Mouse (Mus musculus) embryo, embryonic 9.5 days (tissue): ENCODE data around the gene Fam53b.
"Not testable (repeated sequence)": the region's sequence is repeated elsewhere in the genome, so short reads cannot be mapped to it uniquely, and the experiment has no call there.

Experiments
- DNase-seq: peaks from one replicate; pipeline ENCODE4 v3.0.0-alpha.2; 2017; ENCODE audit errors: extremely low spot score

The Fam53b gene

DNA sequence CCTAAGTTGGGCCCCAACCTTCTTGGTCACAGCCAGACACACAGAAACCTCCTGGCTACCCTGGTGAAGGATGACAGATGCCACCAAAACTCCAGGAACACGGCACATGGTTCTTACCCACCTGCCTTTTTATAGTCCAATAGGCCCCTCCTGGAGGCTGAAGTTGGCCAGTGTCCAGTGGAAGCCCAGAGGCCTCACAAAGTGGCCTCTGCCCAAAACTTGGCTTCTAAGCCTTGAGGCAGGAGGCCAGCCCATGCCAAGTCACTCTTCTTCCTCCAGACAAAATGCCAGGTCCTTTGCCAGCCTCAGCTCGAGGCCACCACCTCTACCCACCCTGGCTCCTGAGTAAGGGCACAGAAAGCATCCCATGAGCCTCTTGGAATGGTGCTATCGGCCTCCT is 130.8 kb downstream of the Fam53b start:
- DNase-seq = no peak

DNA sequence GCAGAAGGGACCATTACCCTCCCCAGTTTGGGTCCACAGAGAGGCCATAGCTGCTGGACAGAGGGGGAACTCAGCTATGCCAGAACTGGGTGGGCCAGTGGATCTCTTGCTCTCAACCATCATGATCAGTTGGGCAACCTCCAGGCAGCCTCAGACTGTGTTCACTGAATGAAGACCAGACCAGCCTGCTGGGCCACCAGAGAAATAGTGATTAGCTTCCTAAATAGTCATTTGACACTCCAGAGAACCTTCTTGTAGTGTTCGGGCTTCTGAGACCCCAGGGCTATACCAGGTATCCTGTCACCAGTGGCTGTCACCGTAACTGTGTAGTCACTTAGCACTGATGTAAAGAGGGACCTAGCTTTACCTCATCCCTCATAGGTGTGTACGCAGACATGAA is 131.3 kb downstream of the Fam53b start:
- no peak for DNase-seq

DNA sequence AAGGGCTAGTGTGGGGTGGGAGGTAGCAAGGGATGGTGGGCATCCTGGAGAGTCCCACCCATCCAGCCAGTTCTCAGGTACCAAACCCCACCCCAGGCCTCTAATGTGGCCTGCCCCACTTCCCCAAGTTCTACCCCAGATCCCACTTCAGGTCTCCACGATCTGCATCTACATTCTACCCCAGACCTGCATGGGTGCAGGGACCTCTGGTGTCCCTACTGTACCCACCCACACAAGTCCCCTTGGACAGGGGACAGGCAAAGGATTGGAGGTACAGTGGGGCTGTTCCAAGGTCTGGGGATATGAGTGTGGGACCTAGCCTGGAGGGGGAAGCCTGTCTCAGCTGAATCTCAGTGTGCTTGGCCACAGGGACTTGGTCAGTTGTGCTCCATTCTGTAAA is 131.9 kb downstream of the Fam53b start:
- DNase-seq = no peak

DNA sequence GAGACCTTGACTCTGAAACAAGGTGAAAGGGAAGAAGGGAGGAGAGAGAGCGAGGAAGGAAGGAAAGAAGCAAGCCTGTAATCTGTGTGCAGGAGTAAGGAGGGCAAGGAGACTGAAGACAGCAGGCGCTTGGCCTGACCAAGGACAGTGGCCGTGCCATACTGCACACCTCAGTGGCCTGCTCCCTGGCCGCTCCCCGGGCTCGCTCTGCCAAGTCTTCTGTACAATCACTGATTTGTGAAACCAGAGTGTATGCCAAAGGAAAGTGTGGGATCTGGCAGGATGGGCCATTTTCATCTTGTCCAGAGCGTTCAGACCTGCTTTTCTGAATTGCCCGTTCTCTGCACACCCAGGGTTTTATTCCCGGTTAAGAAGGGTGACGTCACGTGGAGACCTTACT is 132.4 kb downstream of the Fam53b start:
- no peak for DNase-seq

DNA sequence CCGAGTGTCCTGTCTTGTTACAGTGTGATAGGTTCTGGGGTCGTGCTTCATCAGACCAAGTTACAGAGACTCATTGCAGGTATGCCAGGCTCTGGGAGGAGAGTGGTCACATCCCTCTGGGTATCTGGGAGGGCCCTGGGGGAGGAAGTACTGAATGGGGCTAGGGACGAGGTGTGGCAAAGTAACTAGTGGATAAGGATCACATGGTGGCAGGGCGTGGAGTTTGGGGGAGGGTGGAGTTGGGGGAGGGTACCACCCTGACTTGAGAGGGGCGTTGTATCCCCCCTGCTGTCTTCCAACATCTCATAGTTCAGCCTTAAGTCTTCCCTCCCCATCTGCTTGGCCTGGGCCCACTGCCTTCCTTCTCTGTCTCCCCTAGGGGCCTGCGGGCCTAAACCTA is 134.1 kb downstream of the Fam53b start:
- no peak for DNase-seq

DNA sequence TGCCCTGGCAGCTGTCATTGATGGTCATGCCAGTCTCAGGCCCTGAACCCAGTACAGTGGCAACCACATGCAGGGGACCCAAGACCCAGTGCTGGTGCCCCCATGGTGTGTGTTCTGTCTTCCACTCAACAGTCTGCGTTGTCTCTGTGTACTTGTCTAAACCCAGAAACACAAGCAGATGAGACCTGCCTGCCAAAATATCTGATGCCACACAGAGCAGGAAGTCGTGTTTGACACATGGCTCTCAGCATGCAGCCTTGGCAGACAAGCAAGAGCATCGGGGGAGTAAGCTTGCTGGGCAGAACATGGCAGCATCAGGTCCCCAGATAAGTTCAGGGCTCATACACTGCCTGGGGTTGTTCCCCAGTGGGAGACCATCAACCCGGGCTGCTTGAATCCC is 134.6 kb downstream of the Fam53b start:
- DNase-seq = no peak

DNA sequence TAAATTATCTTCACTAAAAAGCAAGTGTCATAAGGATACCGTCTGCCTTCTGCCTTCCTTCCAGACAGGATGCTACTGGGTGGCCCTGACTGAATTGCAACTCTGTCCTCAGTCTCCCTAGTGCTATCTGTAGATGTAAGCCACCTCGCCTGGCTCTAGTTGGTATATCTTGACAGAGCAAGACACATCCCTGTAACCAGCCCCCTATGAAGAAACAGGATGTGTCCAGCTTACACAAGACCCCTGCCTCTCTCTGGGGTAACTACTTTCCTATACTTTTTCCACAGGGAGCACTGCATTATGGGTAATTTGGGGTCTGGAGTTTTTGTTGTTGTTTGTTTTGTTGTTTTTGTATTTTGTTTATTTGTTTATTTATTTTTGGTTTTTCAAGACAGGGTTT is 137.8 kb downstream of the Fam53b start:
- no peak for DNase-seq

DNA sequence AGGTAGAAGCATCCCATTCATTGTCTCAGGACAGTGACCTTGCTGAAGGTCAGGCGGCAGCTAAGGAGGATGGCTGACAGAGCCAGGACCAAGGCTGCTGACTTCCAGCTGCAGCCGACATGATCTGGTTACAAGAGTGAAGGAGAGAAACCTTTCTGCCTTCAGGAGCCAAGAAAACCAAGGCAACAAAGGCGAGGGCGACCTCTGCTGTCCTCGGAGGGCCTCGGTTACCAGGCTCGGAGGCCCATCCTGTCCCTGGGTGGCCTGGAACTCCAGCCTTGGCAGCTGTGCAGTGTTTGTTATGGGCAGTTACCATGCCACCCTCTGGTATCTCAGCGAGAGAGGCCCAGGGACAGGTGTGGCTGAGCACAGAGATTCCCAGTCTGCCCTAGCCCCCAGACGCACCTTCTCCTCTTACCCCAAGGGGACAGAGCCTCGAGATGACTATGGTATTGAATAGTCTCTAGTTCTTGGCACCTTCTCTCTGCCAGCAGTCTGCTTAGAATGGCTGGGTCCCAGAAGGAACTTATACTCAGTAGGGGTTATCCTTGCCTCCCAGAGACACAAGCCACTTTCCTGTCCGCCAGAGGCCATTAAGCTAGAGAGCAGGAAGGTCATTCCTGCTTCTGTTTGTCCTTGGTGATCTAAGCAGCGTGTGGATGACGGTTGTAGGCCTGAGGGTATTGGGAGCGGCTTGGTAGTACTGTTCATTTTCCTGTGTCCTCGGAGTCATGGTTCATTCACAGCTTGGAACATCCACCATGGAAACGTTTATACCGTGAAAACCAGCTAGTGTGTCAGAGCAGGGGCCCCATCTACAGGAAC is 139.5 kb downstream of the Fam53b start:
- DNase-seq = peak; percentile 24

DNA sequence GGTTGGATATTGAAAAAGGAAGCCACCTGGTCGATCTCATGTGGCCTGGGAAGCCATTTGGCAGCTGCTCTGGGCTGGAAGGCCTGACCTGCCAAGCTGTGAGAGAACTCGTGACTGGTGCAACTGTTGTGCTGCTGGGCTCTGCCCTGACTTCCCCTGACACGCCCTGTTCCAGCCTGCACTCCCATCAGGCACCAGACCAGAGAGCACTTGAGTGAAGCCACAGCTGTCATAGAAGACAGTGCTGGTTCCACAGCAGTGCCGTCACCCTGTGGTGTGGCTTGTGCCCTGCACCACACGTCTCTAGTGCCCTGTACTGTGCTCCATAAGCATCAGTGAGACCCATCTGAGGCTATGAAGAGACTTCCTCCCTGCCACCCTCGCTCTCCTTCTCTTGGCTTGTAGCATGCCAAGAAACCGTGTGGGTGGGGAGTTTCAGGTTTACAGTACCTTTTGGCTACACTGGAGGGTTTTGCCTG is 141.2 kb downstream of the Fam53b start:
- DNase-seq = no peak

DNA sequence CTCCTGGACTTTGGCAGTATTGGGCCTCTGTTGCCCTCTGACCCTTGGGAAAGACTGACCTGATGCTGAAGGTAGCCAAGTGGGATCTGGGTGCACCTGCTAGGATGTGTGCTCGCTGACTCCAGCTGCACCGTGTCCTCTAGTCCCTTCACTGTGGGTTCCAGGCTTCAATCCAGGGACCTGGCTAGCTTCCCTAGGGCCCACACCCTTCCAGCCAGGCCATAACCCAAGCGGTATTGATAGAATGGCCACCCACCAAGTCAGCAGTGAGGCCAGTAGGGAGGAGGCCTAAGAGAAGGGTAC is 142.9 kb downstream of the Fam53b start:
- DNase-seq = no peak

DNA sequence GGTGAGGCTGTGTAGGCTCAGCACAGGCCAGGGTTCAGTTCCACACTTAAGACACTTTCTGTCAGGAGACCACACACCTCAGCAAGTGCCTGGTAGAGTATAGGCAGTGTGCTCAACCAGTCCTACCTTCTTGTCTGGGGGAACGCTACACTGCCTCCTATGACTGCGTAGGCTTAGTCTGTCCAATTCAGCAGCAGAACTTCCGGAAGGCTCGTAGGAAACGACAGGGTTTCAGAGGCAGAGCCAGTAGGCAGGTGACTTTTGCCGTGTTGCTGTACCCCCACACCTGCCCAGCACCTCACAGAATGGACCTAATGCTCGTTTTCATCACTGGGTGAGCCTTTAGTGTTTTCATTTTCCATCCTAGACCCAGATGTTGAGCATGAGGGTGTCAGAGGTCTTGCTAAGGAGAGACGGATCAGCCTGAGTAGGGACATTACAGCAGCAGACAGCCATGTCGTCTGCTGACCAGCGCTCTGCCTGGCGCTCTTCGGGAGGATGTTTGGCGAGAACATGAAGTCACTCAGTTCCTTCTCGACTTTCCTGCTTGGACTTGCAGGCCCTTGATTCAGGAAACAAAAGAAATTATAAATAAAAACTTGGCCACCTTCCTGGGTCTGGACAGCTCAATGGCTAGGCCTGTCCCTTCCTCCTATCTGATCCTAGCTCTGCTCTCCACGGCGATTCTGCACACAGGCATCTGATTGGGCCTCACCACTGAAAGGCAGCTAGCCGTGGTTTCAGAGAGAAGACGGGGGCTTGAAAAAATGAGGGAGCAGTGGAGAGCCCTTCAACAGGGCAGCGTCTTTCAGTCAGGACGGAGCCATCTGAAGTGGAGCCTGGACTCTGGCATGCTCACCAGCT is 143.5 kb downstream of the Fam53b start:
- no peak for DNase-seq

DNA sequence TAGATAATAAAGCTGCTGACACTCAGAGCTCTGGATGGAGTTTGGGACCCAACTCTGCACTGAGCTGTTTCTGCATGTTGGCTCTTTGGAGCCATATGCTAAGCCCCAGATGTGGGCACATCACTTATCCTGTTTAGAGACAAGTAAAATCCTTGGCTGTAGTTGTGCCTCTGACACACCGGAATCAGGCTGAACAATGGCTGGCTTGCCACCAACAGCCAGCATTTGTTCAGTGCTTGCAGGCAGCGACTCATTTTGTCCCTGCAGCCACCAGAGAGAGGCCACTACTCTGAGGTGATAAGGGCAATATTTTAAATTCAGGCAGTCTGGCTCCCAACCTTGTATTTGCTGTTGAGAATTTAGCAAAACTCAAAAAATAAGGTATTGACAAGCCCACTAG is 145.1 kb downstream of the Fam53b start:
- no peak for DNase-seq

DNA sequence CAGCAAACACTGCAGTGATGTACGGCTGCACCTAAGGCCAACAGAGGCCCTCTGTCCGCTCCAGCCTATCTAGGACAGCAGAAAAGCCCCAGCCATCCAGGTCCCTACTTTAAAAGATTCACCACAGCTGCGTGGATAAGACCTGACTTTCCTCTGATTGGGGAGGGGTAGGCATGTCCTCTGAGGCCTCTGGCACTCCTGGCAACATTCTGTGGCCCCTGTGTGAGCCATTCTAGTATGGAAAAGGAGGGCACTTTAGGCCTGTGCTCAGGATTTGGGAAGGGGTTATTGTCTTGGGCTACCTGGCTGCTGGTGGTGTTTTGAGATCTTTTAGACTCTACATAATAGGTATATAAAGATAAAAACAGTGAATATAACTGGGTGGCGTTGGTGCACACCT is 147.2 kb downstream of the Fam53b start:
- DNase-seq = no peak

DNA sequence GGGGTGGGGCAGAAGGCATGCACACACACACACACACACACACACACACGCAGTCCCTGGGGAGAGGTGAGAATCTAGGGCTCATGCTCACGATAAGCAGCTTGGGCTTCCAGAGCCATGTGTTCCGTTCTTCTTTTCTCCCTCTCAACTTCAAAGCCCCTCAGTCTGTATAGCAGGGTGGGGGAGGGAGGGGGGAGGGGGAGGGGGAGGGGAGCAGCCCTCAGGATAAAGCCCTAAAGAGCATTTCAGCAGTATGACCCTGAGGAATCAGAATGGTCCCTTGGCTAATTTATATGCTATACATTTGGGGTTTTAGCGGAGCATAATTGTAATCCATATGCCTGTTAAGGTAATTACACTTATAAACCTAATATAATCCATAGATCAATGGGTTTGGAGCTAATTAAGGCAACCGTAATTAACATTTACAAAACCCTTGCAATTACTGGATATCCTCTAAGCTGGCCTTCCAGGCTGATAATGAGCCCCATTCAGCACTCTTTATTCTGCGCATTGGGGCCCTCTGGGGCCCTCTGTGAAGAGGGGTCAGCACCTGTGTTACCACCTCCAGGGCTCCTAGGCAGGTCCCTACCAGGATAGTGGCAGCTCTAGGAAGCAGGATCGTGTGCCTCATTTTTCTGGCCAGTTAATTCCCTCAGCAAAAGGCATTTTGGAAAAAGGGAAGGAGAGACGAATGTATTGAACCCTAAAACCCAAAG is 147.9 kb downstream of the Fam53b start:
- no peak for DNase-seq

DNA sequence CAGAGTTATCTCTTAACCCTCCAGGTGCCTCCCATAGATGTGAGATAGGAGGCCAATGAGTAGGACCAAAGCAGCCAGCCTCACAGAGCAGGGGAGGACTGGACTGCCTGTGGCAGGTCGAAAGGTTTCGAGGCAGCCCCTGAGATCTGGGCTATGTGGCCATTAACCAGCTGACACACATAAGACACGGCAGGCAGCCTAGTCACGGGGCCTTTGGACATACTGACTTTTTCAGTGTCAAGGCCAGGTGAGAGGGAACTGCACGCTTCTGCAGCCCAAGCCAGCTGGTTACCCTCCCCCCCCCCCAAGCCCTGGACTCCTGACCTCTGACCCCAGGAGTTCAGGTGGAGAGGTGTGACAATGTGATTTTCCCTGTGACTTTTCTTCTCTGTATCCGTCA is 148.9 kb downstream of the Fam53b start:
- no peak for DNase-seq

DNA sequence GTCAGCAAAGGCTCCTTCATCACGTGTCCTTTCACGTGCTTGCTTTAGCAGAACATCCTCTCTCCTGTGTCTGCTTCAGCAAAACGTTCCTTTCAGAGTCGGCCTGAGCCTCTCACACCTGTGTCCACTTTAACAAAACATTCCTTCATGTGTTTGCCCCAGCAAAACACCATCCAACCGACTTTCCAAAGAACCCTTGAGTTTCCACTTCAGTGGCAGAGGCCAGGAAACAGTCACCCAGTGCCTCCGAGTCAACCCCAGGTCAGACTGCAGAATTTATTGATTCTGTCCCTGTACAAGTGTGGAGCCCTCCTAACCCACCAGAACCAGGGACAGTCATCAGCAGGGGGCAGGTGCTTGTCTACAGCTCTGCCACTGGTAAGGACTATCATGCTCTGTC is 150.9 kb downstream of the Fam53b start:
- DNase-seq = not testable (repeated sequence)
